Mouse (Mus musculus) spleen, adult 18-20 months (tissue): ENCODE data around the gene Ttc28.

Source experiments
- DNase-seq, 2 experiments: peaks; one replicate each; pipeline ENCODE4 v3.0.0; 2022; ENCODE audit warnings: mixed read lengths in 2 of 2

The Ttc28 gene

DNA sequence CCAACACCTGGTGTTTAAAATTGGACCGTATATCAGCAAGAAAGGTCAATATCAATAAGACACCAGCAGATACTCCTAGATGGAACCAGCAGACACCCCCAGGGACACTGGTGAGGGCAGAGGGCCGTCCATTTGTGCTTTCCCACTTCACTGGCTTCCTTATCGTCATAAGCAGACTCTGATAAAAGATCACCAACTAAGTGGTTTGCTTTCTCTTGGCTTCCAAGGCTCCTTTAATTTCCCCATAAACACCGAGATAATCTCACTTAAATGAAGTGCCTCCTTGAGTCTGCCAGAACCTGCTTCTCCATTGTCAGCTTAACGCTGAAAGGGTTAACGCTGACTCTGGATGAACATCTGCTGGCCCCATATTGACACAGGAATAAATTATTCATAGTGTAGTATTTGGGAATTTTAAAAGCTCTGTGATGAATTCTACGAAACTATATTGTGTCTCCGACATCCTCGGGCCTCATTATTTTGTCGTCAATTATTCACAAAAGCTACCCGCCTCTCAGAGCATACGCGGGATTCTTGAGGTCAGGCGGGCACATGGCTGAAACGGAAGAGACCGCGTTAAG lies 175.3 kb downstream of the Ttc28 start:
- no peak for DNase-seq

DNA sequence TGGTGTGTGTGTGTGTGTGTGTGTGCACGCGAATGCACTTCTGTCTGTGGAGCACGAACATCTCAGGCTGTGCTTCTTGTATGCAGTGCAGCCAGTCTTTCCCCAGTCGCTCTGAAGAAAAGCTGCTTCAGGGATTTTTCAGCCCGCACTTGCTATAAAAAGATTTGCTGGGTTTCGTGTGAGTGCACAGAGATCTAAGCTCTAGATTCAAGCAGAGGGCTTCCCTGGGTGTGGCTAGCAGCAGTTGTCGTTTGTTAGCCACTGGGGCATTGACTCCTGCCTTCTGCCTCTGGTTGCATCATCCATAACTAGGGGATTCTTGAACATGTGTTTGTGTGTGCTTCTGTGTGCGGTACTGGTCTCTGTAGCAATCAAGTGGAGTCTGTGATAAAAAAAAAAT lies 175.9 kb downstream of the Ttc28 start:
- no peak for DNase-seq

DNA sequence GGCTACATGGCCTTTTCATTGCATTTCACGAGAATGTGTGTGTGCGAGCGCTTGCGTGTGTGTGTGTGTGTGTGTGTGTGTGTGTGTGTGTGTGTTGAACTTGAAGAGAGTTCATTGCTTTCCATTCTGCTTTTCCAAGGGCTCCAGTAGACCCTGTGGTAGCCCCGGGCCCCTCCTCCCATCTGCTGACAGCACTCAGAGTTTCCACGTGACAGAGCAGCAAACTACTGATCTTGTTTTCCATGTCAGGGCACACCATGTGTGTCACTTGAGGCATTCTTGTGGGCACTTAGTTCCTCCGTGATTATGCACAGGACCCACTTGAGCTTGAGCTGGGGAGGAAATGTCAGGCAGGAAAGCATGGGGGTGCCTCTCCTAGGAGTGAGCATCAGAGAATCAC lies 177.5 kb downstream of the Ttc28 start:
- no peak for DNase-seq

DNA sequence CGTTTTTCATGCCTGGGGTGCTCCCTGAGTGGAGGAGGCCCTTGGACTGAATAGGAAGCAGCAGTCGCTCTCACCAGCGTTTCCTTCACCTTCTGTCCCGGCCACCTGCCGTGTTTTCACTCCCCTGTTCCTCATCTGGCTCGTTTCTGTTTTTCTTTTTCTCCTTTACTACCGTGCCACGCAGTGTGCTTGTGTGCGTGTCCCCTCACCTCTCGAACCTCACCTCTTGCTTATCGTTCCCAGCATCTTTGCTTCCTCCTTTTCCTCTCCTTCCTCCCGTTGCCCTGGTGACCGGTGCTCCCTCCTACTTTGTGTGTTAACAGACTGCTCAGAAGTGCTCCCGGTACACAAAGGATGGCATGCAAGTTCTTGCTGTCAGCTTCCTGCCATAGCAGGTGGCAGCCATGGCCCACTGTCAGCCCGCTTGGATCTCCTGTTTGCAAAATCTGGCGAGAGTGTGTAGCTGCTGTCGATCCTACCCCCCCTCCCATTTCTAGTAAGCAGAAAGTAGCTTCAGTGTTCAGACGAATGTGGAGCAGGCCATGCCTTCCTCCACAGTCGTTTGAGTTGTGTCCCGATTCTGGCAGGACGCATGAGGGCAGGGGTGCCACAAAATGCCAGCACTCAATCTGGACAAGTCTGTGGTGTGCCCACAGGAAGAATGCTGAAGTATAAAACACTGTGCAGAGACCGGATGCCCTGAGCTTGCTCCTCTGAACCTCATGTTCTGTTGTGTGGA lies 179.0 kb downstream of the Ttc28 start:
- peak in 1 of 2 experiments; percentile 28 for DNase-seq

DNA sequence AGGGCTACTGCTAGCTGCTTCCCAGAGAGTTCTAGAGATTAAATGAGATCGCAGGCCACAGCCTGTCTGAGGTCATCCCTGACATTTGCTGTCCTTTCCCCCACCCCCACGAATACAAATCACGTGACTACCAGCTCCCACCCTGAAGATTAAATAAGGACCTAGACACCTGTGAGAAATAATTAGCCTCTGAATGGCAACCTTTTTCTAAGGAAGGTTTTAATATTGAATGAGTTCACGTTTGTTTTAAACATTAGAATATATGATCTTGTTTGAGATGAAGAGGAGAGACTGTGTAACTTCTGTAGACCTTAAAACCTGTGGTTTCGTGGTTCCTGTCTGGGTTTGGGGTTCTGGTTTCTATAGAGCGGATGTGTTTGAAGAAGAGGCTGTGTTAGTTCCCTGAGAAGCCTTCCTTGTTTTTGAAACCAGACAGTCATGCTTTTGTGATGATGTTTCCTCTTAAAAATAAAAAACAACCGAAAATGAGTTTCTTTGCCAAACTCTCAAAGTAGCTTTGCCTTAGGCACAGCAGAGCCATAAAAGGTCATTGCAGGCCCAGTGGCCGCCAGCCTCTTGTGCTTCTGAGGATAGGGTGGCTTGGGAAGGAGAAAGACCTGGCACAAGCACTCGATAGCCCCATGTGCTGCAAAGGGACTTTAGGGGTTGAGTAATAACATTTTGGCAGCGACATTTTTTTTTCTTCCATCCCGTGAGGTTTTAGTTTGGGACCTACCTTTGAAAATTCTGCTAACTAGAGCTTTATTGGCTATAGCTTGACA lies 179.7 kb downstream of the Ttc28 start:
- DNase-seq = peak in 1 of 2 experiments; percentile 28

DNA sequence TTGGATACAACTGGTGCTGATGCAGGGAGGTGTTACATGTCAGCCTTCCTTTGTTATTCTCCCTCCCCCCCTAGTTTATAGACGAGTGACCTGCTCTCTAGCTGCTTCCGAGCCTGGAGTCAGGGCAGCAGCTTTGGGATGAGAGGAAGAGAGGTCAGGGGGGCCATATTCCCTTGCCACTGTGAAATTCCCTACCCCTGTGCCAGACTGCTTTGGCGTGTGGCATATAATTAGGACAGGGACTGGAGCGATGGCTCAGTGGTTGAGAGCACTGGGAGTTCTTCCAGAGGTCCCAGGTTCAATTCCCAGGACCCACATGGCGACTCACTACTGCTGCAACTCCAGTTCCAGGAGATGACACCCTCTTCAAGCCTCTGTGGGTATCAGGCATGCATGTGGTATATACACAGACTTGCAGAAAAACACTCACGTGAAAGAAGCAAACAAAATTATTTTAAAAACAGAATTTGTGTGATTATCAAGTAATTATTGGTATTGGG lies 180.7 kb downstream of the Ttc28 start:
- DNase-seq = no peak

DNA sequence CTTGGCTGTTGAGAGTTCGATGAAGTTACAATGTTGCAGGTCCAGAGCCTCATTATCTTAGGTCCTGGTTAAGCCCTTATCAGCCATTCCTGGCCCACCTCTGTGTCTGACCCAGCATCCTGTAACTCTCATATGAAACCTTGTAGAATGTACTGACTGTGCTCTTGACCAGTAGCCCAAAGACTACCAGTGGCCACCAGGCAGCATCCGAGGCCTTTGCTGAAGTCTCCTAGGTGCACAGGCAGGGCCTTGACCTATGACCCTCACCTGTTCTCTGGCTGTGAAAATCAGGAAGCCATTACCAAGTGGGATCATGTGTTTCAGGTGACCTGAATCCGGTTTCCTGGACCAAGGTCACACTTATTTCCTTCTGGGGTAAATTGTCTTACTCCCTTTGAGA lies 183.6 kb downstream of the Ttc28 start:
- no peak for DNase-seq

DNA sequence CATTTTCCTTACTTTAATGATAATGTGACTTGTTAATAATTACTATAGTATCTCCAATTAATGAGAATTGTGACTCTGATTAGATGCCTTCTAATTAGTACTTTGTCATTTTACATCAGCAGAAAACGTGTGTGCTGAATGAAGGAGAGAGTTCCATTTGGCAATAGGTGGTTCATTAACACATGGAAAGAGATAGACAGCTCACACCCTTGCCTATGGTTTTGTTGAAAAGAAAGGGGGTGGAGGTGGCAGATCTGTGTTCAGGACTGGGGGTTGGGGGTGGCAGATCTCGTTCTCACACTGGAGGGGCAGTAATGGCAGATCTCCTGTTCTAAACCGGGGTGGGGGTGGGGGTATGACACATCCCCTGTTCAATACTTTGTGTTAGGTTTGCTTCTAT lies 184.4 kb downstream of the Ttc28 start:
- DNase-seq = no peak

DNA sequence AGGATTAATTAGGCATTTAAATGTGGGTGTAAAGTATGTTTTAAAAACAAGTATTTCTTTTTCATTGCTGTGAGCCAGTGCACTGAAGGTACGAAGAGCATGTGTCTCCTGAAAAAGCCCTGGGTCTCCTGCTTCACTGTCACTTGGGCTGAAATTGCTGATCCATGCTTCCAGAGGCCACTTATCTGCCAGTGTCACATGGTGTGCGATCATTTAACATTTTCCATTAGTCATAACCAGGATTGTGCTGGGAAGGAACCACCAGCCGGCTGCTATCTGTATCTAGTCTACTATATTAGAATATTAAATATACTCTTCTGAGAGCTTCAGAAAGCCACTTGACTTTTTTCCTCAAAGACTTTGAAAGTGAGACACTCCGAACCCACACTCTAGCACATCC lies 186.2 kb downstream of the Ttc28 start:
- no peak for DNase-seq

DNA sequence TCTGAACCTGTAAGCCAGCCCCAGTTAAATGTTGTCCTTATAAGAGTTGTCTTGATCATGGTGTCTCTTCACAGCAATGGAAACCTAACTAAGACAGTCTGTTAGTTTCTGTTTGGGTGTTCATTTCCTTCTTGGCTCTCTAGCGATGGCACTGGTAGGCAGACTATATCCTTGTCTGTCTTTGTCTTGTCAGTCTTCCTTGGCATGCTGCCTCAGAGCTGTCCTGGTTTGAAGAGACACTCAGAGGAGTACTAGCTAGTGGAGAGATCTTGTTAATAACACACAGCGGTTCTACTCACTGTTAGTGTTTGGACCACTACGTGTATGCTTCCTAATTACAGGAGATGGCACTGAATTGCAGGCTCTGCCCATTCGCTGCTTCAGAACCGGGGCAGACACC lies 189.9 kb downstream of the Ttc28 start:
- no peak for DNase-seq

DNA sequence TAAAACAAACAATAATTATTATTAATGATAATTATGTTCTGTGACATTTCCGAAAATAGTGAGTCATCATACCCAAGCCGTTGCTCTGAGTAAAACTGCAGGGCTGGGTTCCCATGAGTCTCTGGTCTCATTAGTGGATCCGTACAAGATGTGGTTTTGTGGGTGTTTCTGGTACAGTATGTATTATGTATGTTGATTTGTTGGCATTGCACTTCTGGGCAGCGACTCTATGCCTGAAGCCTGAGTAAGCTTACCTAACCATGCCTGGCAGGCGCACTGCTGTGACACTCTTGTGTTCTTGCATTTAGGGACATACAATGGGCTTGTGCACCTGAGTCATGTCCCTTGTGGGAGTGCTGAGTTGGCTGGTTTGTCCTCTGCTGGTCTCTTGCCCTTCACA lies 190.3 kb downstream of the Ttc28 start:
- no peak for DNase-seq

DNA sequence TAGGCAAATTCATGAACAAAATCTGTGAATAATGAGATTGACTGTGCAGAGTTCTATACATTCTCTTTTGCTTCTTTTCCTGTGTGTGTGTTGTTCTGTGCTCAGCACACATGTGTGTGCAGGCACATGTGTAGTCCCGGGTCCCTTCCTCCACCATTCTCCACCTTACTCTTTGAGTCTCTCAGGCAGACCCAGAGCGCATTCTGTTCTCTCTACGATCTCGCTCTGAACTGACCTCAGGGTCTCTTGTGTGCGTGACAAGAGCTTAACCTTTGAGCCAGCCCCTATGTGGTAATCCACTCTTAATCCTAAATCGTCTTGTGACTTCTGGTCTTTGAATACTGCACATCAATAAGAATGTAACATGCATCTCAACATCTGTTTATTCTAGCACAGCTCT lies 190.8 kb downstream of the Ttc28 start:
- no peak for DNase-seq

DNA sequence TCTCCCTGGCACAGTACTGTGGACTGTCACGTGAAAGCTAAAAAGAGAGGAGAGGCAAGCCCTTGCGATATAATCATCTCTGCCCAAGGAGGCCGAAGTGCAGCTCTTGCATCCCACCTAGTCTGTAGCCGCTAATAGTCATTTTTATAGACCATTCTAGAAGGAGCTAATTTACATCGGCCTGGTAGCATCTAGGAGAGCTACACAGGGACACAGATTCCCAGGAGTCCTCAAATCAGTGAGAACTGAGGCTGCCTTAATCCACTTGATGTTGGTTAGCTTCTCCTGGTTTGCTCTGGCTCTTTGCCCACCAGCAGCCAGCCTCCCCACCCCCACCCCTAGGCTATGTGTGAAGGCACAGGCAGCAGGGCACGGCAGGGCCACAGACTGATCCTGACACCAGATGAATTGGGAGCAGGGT lies 193.7 kb downstream of the Ttc28 start:
- DNase-seq = no peak

DNA sequence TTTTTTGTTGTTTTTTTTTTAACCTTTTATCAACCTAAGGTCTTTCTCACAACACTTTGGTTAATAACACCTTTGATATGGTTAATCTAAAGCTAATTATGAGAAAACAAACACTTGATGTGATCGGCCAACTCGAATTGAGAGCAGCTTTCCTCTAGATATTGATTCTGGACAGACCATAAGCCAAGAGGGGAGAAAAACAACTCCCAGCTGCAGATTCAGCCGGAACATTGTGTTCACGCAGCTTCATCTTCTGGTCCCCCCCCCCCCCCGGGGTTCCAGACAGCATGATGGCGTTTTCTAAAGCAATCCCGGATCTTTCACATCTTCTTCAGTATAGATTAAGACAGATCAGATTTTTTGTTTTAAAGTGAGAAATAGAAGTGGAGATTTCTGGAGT lies 194.4 kb downstream of the Ttc28 start:
- no peak for DNase-seq

DNA sequence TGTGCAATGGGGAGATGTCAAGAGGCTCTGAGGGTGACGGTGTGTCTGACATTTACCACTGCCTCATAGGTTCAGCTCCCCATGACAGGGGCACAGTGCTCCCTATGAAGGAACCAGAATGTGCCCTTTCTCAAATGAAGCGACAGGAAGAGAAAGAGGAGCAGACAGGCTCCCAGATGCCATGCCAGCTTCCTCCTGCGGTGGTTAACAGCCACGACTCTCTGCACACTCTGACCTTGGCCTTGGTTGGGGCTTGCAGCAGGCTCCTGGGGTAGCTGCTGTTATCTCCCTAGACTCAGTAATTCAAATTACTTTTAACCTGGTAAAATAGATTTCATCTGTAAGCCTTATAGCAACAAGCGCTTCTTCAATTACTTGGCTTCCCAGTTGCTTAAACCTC lies 196.2 kb downstream of the Ttc28 start:
- DNase-seq = no peak

DNA sequence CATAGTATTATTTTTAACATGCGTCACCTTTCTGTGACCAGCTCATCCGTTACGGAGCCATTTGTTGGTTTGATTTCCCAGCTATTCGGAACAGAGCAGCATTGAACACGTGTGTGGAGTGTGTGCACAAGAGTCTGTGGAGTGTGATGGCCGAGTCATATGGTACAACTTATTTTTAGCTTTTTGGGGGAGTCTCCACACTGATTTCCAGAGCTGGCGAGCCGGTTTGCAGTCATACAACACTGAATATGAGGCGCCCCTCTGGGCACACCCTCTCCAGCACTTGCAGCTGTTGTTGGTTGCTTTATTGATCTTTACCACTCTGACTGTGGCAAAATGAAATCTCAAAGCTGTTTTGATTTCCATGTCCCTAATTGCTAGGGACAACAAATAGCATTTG lies 197.7 kb downstream of the Ttc28 start:
- no peak for DNase-seq

DNA sequence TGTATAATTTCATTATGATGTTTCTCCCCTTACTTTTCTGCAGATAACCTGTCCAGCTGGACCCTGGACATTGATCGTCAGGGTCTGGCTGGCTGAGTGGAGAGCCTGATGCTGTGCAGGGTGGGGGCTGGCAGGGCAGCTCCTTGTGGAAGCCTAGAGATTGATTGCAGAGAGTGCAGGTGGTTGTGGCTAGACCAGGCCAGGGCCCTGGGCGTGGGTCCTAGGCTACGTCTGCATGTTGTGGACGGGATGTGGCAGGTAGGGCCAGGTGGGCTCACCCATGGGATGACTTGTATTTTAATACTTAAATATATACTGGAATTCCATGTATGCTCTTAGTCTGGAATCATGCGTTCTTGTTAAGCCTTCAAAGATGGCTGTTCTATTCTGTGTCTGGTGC lies 201.0 kb downstream of the Ttc28 start:
- DNase-seq = no peak

DNA sequence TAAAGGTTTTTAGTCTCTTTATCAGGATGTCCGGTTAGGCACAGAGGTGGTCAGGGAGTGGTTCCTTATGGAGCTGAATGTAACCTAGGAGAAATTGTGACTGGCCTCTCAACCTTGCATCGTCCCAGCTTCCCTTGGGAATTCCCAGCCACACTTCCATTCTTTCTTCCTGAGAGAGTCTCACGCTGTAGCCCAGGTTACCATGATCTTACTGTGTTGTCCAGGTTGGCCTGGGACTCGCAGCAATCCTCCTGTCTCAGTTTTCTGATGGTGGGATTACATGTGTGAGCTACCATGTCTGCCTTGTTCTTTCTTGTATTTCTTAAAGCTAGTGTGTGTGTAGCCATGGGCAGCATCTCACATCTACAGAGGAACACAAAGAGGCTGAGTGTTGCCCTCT lies 206.2 kb downstream of the Ttc28 start:
- DNase-seq = no peak

DNA sequence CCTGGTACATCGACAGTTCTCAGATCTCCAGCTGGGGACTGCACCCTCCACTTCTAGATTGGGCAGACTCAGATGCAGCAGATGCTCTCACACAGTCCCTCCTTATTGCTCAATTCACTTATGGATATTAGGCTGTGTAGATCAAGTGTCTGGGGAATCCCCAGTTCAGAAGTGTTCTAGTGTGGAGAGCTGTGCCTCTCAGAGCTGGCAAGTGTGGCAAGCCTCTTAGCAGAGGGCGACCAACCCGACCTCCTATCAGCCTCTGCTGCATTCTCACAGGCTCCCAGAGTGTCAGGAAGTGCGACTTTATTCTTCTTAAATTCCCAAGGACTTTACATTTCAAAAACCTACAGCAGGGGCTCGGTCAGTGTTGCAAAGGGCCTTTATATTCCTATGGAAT lies 217.1 kb downstream of the Ttc28 start:
- no peak for DNase-seq

DNA sequence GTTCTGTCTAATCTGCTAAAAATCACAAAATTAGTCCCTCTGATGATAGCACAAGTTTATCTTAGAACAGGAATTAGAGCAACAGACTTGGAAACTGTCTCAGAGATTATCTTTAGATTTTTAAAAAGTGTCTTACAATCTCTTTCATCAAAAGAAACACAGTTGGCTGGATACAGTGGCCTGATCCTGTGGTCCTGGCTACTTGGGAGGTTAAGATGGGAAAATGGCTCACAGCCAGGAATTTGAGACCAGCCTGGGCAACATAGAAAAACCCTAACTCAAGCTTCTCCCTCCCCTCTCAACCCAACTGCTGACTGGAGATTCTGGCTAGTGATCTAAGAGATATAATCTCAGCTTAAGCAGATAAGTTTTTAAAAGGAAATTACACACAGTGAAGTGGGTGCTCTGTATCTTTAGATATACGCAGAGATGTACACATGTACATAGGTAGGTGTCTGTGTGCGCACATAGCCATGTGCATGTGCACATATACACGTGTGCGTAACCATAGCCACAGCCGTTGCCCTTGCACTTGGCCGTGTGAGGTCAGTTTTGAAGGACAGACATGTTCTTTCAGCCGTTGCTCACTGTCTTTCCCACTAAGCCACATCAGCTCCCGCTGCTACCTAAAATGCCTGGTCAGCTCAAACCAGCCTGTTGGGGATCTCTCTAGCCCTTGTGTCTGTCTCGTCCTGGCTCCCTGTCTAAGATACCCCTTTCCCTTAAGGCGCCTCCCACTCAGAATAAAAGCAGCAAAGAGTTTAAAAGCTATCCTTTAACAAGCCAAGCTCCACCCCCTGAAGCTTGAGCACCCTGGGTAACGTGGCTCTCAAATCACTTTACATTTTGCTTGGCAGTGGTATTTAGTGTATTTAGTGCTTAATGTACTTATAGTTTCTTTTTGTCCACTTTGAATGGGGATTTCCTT lies 217.9 kb downstream of the Ttc28 start:
- no peak for DNase-seq

DNA sequence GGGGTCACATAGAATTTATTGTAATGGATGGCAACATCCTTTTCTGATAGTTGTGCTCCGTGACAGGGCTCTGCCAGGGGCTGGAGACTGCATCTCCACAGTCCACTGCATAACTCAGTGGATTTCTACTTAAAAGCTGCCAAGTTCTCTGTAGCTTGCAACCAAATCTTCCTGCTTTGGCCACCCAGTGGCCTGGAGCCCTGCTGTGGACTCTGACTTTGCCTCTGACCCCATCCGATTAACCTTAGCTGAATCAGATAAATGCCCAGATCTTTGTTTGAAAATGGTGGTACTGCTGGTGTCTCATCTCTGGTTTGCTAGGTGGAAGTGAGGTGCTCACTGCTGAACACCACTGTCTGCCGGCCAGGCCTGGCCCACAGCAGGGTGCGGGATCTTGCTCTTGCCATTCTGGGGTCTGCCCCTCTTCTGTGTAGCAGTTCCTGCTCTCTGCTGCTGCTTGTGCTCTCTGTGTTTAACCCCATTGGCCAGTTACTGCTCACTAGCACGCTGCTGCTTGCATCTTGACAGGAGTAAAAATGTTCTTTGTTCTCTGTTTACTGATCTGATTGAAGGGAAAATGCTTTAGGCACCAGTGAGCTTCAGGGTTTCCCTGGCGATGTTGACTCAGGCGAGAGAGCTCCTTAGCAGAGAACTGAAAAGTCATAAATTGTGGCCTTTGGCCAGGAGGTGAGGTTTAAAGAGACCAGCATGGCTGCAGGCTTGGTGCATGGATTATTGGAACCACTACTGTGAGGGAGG lies 219.1 kb downstream of the Ttc28 start:
- DNase-seq = no peak

DNA sequence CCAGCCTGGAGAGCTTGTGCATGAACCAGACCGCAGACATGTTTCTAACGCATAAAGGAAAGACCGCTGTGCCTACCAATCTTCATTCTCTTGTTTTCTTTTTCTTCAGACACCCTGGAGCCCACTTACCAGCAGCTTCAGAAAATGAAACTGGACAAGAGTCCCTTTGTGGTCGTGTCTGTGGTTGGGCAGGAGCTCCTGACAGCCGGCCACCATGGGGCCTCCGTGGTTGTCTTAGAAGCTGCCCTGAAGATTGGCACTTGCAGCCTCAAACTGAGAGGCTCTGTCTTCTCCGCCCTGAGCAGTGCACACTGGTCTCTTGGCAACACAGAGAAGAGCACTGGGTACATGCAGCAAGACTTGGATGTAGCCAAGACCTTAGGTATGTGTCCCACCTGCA lies 221.0 kb downstream of the Ttc28 start:
- DNase-seq = no peak
